Mouse (Mus musculus) CH12.LX (cell line): Measurements from ENCODE around the gene Rdh9. TPM values are rescaled to one million over a fixed set of nuclear protein-coding genes. Genes with fewer than 3 reads are reported as not detected.

Source experiments
- DNase-seq: peaks from one replicate; pipeline ENCODE4 v3.0.0-alpha.2; 2013; ENCODE audit errors: extremely low read depth
- H3K27ac ChIP-seq: 2 replicates; pipeline ENCODE4 v1.5.1; 2012; ENCODE audit warnings: low read depth, mild to moderate bottlenecking, control low read depth, moderate library complexity; ENCODE audit not compliant: insufficient read depth
- H3K27me3 ChIP-seq: replicated peaks from 2 replicates; pipeline ENCODE3; 2012; ENCODE audit warnings: inconsistent platforms
- H3K36me3 ChIP-seq, 2 experiments: replicated peaks in 1 of 2; 2 replicates each; pipeline versions ENCODE3 to v1.6.1; 2012; ENCODE audit warnings: inconsistent platforms in 1 of 2, low read length in 1 of 2, mild to moderate bottlenecking in 1 of 2, mixed read lengths in 1 of 2, moderate library complexity in 1 of 2; ENCODE audit not compliant: control insufficient read depth in 1 of 2, insufficient read depth in 1 of 2
- H3K4me1 ChIP-seq, 2 experiments: 2 replicates each; pipeline ENCODE4 v1.6.1; 2012; ENCODE audit warnings: inconsistent platforms in 1 of 2, moderate library complexity in 1 of 2; ENCODE audit not compliant: insufficient read depth in 2 of 2, control insufficient read depth in 1 of 2
- H3K4me2 ChIP-seq: 2 replicates; pipeline ENCODE4 v1.6.1; 2012; ENCODE audit warnings: low read depth, mild to moderate bottlenecking, control low read depth; ENCODE audit not compliant: poor library complexity, insufficient read depth, severe bottlenecking
- H3K4me3 ChIP-seq, 3 experiments: fragments of 150-350 bp in 1 of 3; sonication (generic) in 1 of 3; replicated peaks in 1 of 3; 2 replicates each; pipeline versions ENCODE3 to v1.5.1; 2011 to 2012; ENCODE audit warnings: low read depth in 2 of 3, low read length in 2 of 3, mild to moderate bottlenecking in 2 of 3, moderate library complexity in 2 of 3, control low read depth in 1 of 3, improper control_type of control experiment in 1 of 3, inconsistent platforms in 1 of 3, mixed read lengths in 1 of 3; ENCODE audit not compliant: poor library complexity in 1 of 3
- H3K79me2 ChIP-seq: replicated peaks from 2 replicates; pipeline ENCODE4 v1.6.1; 2012; ENCODE audit warnings: mild to moderate bottlenecking, moderate library complexity; ENCODE audit not compliant: control insufficient read depth, poor library complexity, insufficient read depth, severe bottlenecking; ENCODE audit errors: extremely low read depth
- H3K9ac ChIP-seq: 2 replicates; pipeline ENCODE4 v1.6.1; 2012; ENCODE audit warnings: low read depth, mild to moderate bottlenecking, control low read depth, moderate library complexity; ENCODE audit not compliant: insufficient read depth
- H3K9me3 ChIP-seq: replicated peaks from 2 replicates; pipeline ENCODE3; 2012; ENCODE audit warnings: low read length, inconsistent platforms, mixed read lengths
- CHD1 ChIP-seq: IDR thresholded peaks from 2 replicates; pipeline ENCODE4 v1.6.1; 2012; ENCODE audit warnings: low read depth, low read length, improper control_type of control experiment, inconsistent platforms
- CHD2 ChIP-seq: IDR thresholded peaks from 2 replicates; pipeline ENCODE4 v1.6.1; 2011; ENCODE audit warnings: low read length, improper control_type of control experiment
- E2F4 ChIP-seq: IDR thresholded peaks from 2 replicates; pipeline ENCODE4 v1.6.1; 2011; ENCODE audit warnings: low read depth, low read length, improper control_type of control experiment; ENCODE audit not compliant: insufficient replicate concordance
- HCFC1 ChIP-seq: IDR thresholded peaks from 2 replicates; pipeline ENCODE4 v1.6.1; 2012; ENCODE audit warnings: low read depth, mild to moderate bottlenecking, inconsistent platforms, low read length, improper control_type of control experiment
- JUND ChIP-seq: conservative IDR thresholded peaks from 2 replicates; pipeline ENCODE4 v1.6.1; 2011; ENCODE audit warnings: low read depth, low read length, improper control_type of control experiment
- KAT2A ChIP-seq: IDR thresholded peaks from 2 replicates; pipeline ENCODE4 v1.6.1; 2012; ENCODE audit warnings: low read length, improper control_type of control experiment, inconsistent platforms; ENCODE audit not compliant: insufficient replicate concordance
- MAX ChIP-seq: IDR thresholded peaks from 2 replicates; pipeline ENCODE4 v1.6.1; 2011; ENCODE audit warnings: low read length, improper control_type of control experiment
- MEF2A ChIP-seq: IDR thresholded peaks from 2 replicates; pipeline ENCODE4 v1.6.1; 2014; ENCODE audit warnings: low read depth, mild to moderate bottlenecking, inconsistent platforms, low read length, improper control_type of control experiment, borderline replicate concordance
- MYC ChIP-seq: IDR thresholded peaks from 2 replicates; pipeline ENCODE4 v1.6.1; 2011; ENCODE audit warnings: low read depth, mild to moderate bottlenecking, improper control_type of control experiment, low read length
- PAX5 ChIP-seq: IDR thresholded peaks from 2 replicates; pipeline ENCODE4 v1.6.1; 2012; ENCODE audit warnings: low read length, inconsistent platforms, mixed read lengths
- RAD21 ChIP-seq: IDR thresholded peaks from 2 replicates; pipeline ENCODE4 v1.6.1; 2011; ENCODE audit warnings: low read depth, mild to moderate bottlenecking, low read length, improper control_type of control experiment, moderate library complexity
- SMC3 ChIP-seq: IDR thresholded peaks from 2 replicates; pipeline ENCODE4 v1.6.1; 2011; ENCODE audit warnings: low read depth, low read length, improper control_type of control experiment
- USF1 ChIP-seq: IDR thresholded peaks from 2 replicates; pipeline ENCODE4 v1.6.1; 2014; ENCODE audit warnings: low read depth, mild to moderate bottlenecking, inconsistent platforms, low read length, improper control_type of control experiment
- USF2 ChIP-seq: conservative IDR thresholded peaks from 2 replicates; pipeline ENCODE4 v1.6.1; 2011; ENCODE audit warnings: low read depth, low read length, improper control_type of control experiment
- ZC3H11A ChIP-seq: IDR thresholded peaks from 2 replicates; pipeline ENCODE4 v1.6.1; 2012; ENCODE audit warnings: low read depth, mild to moderate bottlenecking, inconsistent platforms, low read length, improper control_type of control experiment
- ZMIZ1 ChIP-seq: IDR thresholded peaks from 2 replicates; pipeline ENCODE4 v1.6.1; 2012; ENCODE audit warnings: low read depth, mild to moderate bottlenecking, inconsistent platforms, low read length, improper control_type of control experiment
- dilution Hi-C: fragments of 300-500 bp; cut with MboI; formaldehyde crosslinking; loops from 2 replicates; pipeline ENCODE4 v1.14.3; 2020; ENCODE audit warnings: low sequenced_read_pairs; ENCODE audit not compliant: extremely low pct_unique_long_range_greater_than_20kb, extremely low pct_ligation_motif_present
- in situ Hi-C: fragments of 300-500 bp; cut with MboI; formaldehyde crosslinking; loops from 3 replicates; pipeline ENCODE4 v1.14.3; 2019; ENCODE audit warnings: low sequenced_read_pairs, low pct_ligation_motif_present, low pct_unique_long_range_greater_than_20kb, mixed read lengths
- polyA plus RNA-seq: library from polyadenylated mRNA; unstranded; fragments of >175 nt; gene quantifications from 2 replicates; pipeline ENCODE4 v1.2.1, GENCODE M21; 2012; ENCODE audit warnings: low read depth; ENCODE audit not compliant: insufficient read length
- total RNA-seq, 2 experiments: library from RNA; depleted of rRNA; stranded (reverse); fragments of 300-350 nt in 1 of 2; fragments of >200 nt in 1 of 2; gene quantifications; 2 replicates each; pipeline ENCODE4 v1.2.3; 2012 to 2014

Gene Rdh9
- total and polyA plus RNA-seq, 3 experiments: 0.09 TPM; not detected in 2

DNA sequence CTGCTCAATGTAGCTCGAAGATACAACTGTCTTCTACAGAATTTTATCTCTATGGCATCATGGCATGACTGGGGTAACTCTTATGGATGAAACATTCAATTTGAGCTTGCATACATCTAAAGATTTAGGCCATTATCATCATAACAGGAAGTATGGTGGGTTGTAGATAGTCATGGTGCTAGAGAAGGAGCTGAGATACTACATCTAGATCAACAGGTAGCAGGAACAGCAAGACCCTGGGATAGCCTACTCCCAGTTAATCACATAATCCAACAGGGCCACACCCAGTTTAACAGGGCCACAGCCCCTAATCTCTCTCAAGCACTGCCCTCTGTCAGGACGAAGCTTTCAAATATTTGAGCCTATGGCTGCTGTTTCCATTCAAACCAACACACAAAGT lies 64.6 kb downstream of the Rdh9 start:
- in situ Hi-C loops: loop anchor here (5.0 kb wide), 1 partner anchor 57 kb away; the partner anchor contains the start of gene Sdr9c7
- no peak for TF ChIP-seq USF1
- TF ChIP-seq HCFC1: no peak
- TF ChIP-seq USF2: no peak
- no peak for TF ChIP-seq SMC3
- TF ChIP-seq MEF2A: no peak
- no peak for TF ChIP-seq PAX5
- TF ChIP-seq E2F4: no peak
- TF ChIP-seq CHD2: no peak
- TF ChIP-seq CHD1: no peak
- no peak for TF ChIP-seq MYC
- no peak for TF ChIP-seq MAX
- no peak for TF ChIP-seq JUND
- no peak for TF ChIP-seq ZMIZ1
- no peak for TF ChIP-seq RAD21
- no peak for TF ChIP-seq ZC3H11A
- no peak for TF ChIP-seq KAT2A
- H3K4me2 ChIP-seq: no peak overlapping the region
- H3K9ac ChIP-seq: no peak overlapping the region
- DNase-seq: no peak
- peaks cover 12% of the 10 kb centered on the region for H3K9me3 ChIP-seq
- no peaks in the 10 kb centered on the region for H3K36me3 ChIP-seq
- dilution Hi-C loops: no loop called here
- H3K4me3 ChIP-seq: no peak overlapping the region
- H3K79me2 ChIP-seq: no peaks in the 10 kb centered on the region
- H3K27ac ChIP-seq: no peak overlapping the region
- H3K27me3 ChIP-seq: peaks cover 45% of the 10 kb centered on the region
- H3K4me1 ChIP-seq: no peaks in the 10 kb centered on the region

Other genes with a start within 250 kb of the Rdh9 start
- gene Nxph4, start 241.8 kb upstream of the Rdh9 start, total RNA-seq (2012; rRNA removed): 0.13 TPM in 1 of 2 replicates, not detected in the other
- gene Nxph4, start 241.8 kb upstream of the Rdh9 start, total RNA-seq (2014; rRNA removed): not detected in 2 replicates
- 0.14 and 0.15 TPM in 2 replicates for gene Nxph4, start 241.8 kb upstream of the Rdh9 start, polyA plus RNA-seq
- gene Lrp1, start 155.2 kb upstream of the Rdh9 start, total RNA-seq (2012; rRNA removed): 16.5 and 51.2 TPM in 2 replicates
- gene Lrp1, start 155.2 kb upstream of the Rdh9 start, total RNA-seq (2014; rRNA removed): 3.1 and 3.3 TPM in 2 replicates
- gene Lrp1, start 155.2 kb upstream of the Rdh9 start, polyA plus RNA-seq: 11.0 and 11.8 TPM in 2 replicates
- gene Stat6, start 133.4 kb upstream of the Rdh9 start, total RNA-seq (2012; rRNA removed): 58.7 and 76.6 TPM in 2 replicates
- gene Stat6, start 133.4 kb upstream of the Rdh9 start, total RNA-seq (2014; rRNA removed): 64.0 and 71.5 TPM in 2 replicates
- 62.9 and 72.1 TPM in 2 replicates for gene Stat6, start 133.4 kb upstream of the Rdh9 start, polyA plus RNA-seq
- 12.5 and 13.2 TPM in 2 replicates for gene Nemp1, start 109.5 kb upstream of the Rdh9 start, total RNA-seq (2012; rRNA removed)
- gene Nemp1, start 109.5 kb upstream of the Rdh9 start, total RNA-seq (2014; rRNA removed): 17.4 and 18.3 TPM in 2 replicates
- gene Nemp1, start 109.5 kb upstream of the Rdh9 start, polyA plus RNA-seq: 7.5 and 8.3 TPM in 2 replicates
- 10.0 and 13.9 TPM in 2 replicates for gene Nab2, start 107.8 kb upstream of the Rdh9 start, total RNA-seq (2012; rRNA removed)
- 5.9 and 8.1 TPM in 2 replicates for gene Nab2, start 107.8 kb upstream of the Rdh9 start, total RNA-seq (2014; rRNA removed)
- 9.2 and 10.8 TPM in 2 replicates for gene Nab2, start 107.8 kb upstream of the Rdh9 start, polyA plus RNA-seq
- 1.8 and 2.3 TPM in 2 replicates for gene Myo1a, start 71.2 kb upstream of the Rdh9 start, total RNA-seq (2012; rRNA removed)
- gene Myo1a, start 71.2 kb upstream of the Rdh9 start, total RNA-seq (2014; rRNA removed): 0.08 and 0.24 TPM in 2 replicates
- 0.36 and 0.45 TPM in 2 replicates for gene Myo1a, start 71.2 kb upstream of the Rdh9 start, polyA plus RNA-seq
- not detected in 2 replicates for gene Tac2, start 51.9 kb upstream of the Rdh9 start, total RNA-seq (2012; rRNA removed)
- gene Tac2, start 51.9 kb upstream of the Rdh9 start, total RNA-seq (2014; rRNA removed): not detected in 2 replicates
- gene Tac2, start 51.9 kb upstream of the Rdh9 start, polyA plus RNA-seq: not detected in 2 replicates
- gene Zbtb39, start 36.8 kb upstream of the Rdh9 start, total RNA-seq (2012; rRNA removed): 3.7 and 4.2 TPM in 2 replicates
- 0.63 and 1.1 TPM in 2 replicates for gene Zbtb39, start 36.8 kb upstream of the Rdh9 start, total RNA-seq (2014; rRNA removed)
- gene Zbtb39, start 36.8 kb upstream of the Rdh9 start, polyA plus RNA-seq: 4.0 and 5.0 TPM in 2 replicates
- gene Gpr182, start 24.7 kb upstream of the Rdh9 start, total RNA-seq (2012; rRNA removed): 0.04 TPM in 1 of 2 replicates, not detected in the other
- not detected in 2 replicates for gene Gpr182, start 24.7 kb upstream of the Rdh9 start, total RNA-seq (2014; rRNA removed)
- 0.05 and 0.13 TPM in 2 replicates for gene Gpr182, start 24.7 kb upstream of the Rdh9 start, polyA plus RNA-seq
- gene Rdh1, start 16.7 kb upstream of the Rdh9 start, total RNA-seq (2012; rRNA removed): not detected in 2 replicates
- 0.05 TPM in 1 of 2 replicates, not detected in the other for gene Rdh1, start 16.7 kb upstream of the Rdh9 start, total RNA-seq (2014; rRNA removed)
- not detected in 2 replicates for gene Rdh1, start 16.7 kb upstream of the Rdh9 start, polyA plus RNA-seq
- not detected in 2 replicates for gene Rdh16f1, start 16.6 kb upstream of the Rdh9 start, total RNA-seq (2012; rRNA removed)
- gene Rdh16f1, start 16.6 kb upstream of the Rdh9 start, total RNA-seq (2014; rRNA removed): not detected in 2 replicates
- not detected in 2 replicates for gene Rdh16f1, start 16.6 kb upstream of the Rdh9 start, polyA plus RNA-seq
- not detected in 2 replicates for gene Rdh16, start 24.8 kb downstream of the Rdh9 start, total RNA-seq (2012; rRNA removed)
- not detected in 2 replicates for gene Rdh16, start 24.8 kb downstream of the Rdh9 start, total RNA-seq (2014; rRNA removed)
- gene Rdh16, start 24.8 kb downstream of the Rdh9 start, polyA plus RNA-seq: not detected in 2 replicates
- gene Rdh19, start 73.5 kb downstream of the Rdh9 start, total RNA-seq (2012; rRNA removed): not detected in 2 replicates
- not detected in 2 replicates for gene Rdh19, start 73.5 kb downstream of the Rdh9 start, total RNA-seq (2014; rRNA removed)
- not detected in 2 replicates for gene Rdh19, start 73.5 kb downstream of the Rdh9 start, polyA plus RNA-seq
- not detected in 2 replicates for gene Rdh16f2, start 90.1 kb downstream of the Rdh9 start, total RNA-seq (2012; rRNA removed)
- gene Rdh16f2, start 90.1 kb downstream of the Rdh9 start, total RNA-seq (2014; rRNA removed): not detected in 2 replicates
- not detected in 2 replicates for gene Rdh16f2, start 90.1 kb downstream of the Rdh9 start, polyA plus RNA-seq
- not detected in 2 replicates for gene Rdh7, start 112.4 kb downstream of the Rdh9 start, total RNA-seq (2012; rRNA removed)
- gene Rdh7, start 112.4 kb downstream of the Rdh9 start, total RNA-seq (2014; rRNA removed): not detected in 2 replicates
- not detected in 2 replicates for gene Rdh7, start 112.4 kb downstream of the Rdh9 start, polyA plus RNA-seq
- not detected in 2 replicates for gene Sdr9c7, start 122.1 kb downstream of the Rdh9 start, total RNA-seq (2012; rRNA removed)
- not detected in 2 replicates for gene Sdr9c7, start 122.1 kb downstream of the Rdh9 start, total RNA-seq (2014; rRNA removed)
- not detected in 2 replicates for gene Sdr9c7, start 122.1 kb downstream of the Rdh9 start, polyA plus RNA-seq
- 0.08 TPM in 1 of 2 replicates, not detected in the other for gene Hsd17b6, start 231.2 kb downstream of the Rdh9 start, total RNA-seq (2012; rRNA removed)
- not detected in 2 replicates for gene Hsd17b6, start 231.2 kb downstream of the Rdh9 start, total RNA-seq (2014; rRNA removed)
- gene Hsd17b6, start 231.2 kb downstream of the Rdh9 start, polyA plus RNA-seq: not detected in 2 replicates
- gene Prim1, start 238.8 kb downstream of the Rdh9 start, total RNA-seq (2012; rRNA removed): 69.5 and 79.6 TPM in 2 replicates
- gene Prim1, start 238.8 kb downstream of the Rdh9 start, total RNA-seq (2014; rRNA removed): 151 and 171 TPM in 2 replicates
- 101 and 102 TPM in 2 replicates for gene Prim1, start 238.8 kb downstream of the Rdh9 start, polyA plus RNA-seq